Comparison of ENCODE assay signal across 22 mouse cellular contexts in genomic region chr3:41686396-41686795, GRCm38 (mm10). TPM values are rescaled to one million over a fixed set of nuclear protein-coding genes. Genes with fewer than 3 reads are reported as not detected.
DNase-seq lines count a peak whose midpoint lies in the region; ATAC-seq and TF ChIP-seq lines count a peak whose summit lies in the region.
"Had no signal": no experiment of that assay in that cellular context is flagged by ENCODE, and none has a peak within 500 bp of the region (broad histone marks: within the 10 kb centered on the region; RNA-seq: fewer than 3 reads in every experiment).

No protein-coding gene starts in this region.

- H3K9me3 ChIP-seq in lung, embryonic 14.5 days (ENCODE audit: low read depth, low read length), result no peaks in the 10 kb centered on the region
- no peaks in the 10 kb centered on the region for H3K9me3 ChIP-seq in liver, embryonic 11.5 days (ENCODE audit: control insufficient read depth, low read length)
- H3K9me3 ChIP-seq: embryonic facial prominence, embryonic 12.5 days; forebrain, embryonic 12.5 days; heart, embryonic 13.5 days; hindbrain, embryonic 15.5 days had no signal

- H3K27me3 ChIP-seq in lung, embryonic 14.5 days (ENCODE audit: insufficient read depth, low read length), result no peaks in the 10 kb centered on the region
- H3K27me3 ChIP-seq in liver, embryonic 11.5 days (replicated peaks; ENCODE audit: control insufficient read depth, insufficient read depth, low read length), result no peaks in the 10 kb centered on the region
- H3K27me3 ChIP-seq: CH12.LX; embryonic facial prominence, embryonic 12.5 days; forebrain, embryonic 12.5 days; heart, embryonic 13.5 days; hindbrain, embryonic 15.5 days had no signal

- no peak overlapping the region for H3K4me2 ChIP-seq in lung, embryonic 14.5 days
- no peak overlapping the region for H3K4me2 ChIP-seq in liver, embryonic 11.5 days
- H3K4me2 ChIP-seq: embryonic facial prominence, embryonic 12.5 days; forebrain, embryonic 12.5 days; heart, embryonic 13.5 days; hindbrain, embryonic 15.5 days had no signal

- no peak overlapping the region for H3K9ac ChIP-seq in lung, embryonic 14.5 days
- H3K9ac ChIP-seq in liver, embryonic 11.5 days (ENCODE audit: low read depth, low read length), result no peak overlapping the region
- H3K9ac ChIP-seq: embryonic facial prominence, embryonic 12.5 days; forebrain, embryonic 12.5 days; heart, embryonic 13.5 days; hindbrain, embryonic 15.5 days had no signal

- ATAC-seq in lung, embryonic 14.5 days (ENCODE audit: insufficient read depth), result no peak
- no peak for ATAC-seq in liver, embryonic 11.5 days (replicated peaks; ENCODE audit: low FRiP score)
- ATAC-seq: forebrain, embryonic 16.5 days; intestine, embryonic 16.5 days had no signal

- no peak overlapping the region for H3K27ac ChIP-seq in lung, embryonic 14.5 days (ENCODE audit: low read depth)
- no peak overlapping the region for H3K27ac ChIP-seq in liver, embryonic 11.5 days (ENCODE audit: low read depth, low read length)
- H3K27ac ChIP-seq: embryonic facial prominence, embryonic 12.5 days; forebrain, embryonic 12.5 days; gastrocnemius, adult 2 months; heart, embryonic 13.5 days; hindbrain, embryonic 15.5 days had no signal

- peak; percentile 19 to 70 for DNase-seq in adrenal gland, adult (ENCODE audit: inconsistent age in 2 of 2, low spot score in 1 of 2)
- no peak for DNase-seq in adrenal gland, postnatal 4 days (ENCODE audit: low spot score in 2 of 2)
- DNase-seq in lung, embryonic 14.5 days, result peak; percentile 44
- no peak for DNase-seq in lung, adult 18-20 months
- DNase-seq in adrenal gland, postnatal 10 days, result peak; percentile 11
- no peak for DNase-seq in liver, embryonic 11.5 days (ENCODE audit: low spot score)
- no peak for DNase-seq in right cerebral cortex, adult 2 months (ENCODE audit: low spot score in 2 of 2)
- DNase-seq: cerebellum, adult 11 months; cerebellum, adult 8-10 months; cerebellum, postnatal 14 days; embryo, embryonic 11 days; gastrocnemius, adult 2 months; gastrocnemius, postnatal 25 days; heart, postnatal 36 days; kidney, adult 2 months had no signal

- no peaks in the 10 kb centered on the region for H3K4me1 ChIP-seq in lung, embryonic 14.5 days (ENCODE audit: insufficient read depth)
- no peaks in the 10 kb centered on the region for H3K4me1 ChIP-seq in liver, embryonic 11.5 days (replicated peaks; ENCODE audit: control insufficient read depth, insufficient read depth, low read length)
- H3K4me1 ChIP-seq: embryonic facial prominence, embryonic 12.5 days; forebrain, embryonic 12.5 days; heart, embryonic 13.5 days; hindbrain, embryonic 15.5 days had no signal

- WGBS in lung, embryonic 14.5 days, result 48% methylated on average over 2 of the region's 2 CpGs
- 74% methylated on average over 2 of the region's 2 CpGs for WGBS in liver, embryonic 11.5 days

- H3K4me3 ChIP-seq in lung, embryonic 14.5 days (ENCODE audit: low read depth, low read length), result no peak overlapping the region
- H3K4me3 ChIP-seq in liver, embryonic 11.5 days (ENCODE audit: low read depth, low read length), result no peak overlapping the region
- H3K4me3 ChIP-seq: embryonic facial prominence, embryonic 12.5 days; forebrain, embryonic 12.5 days; gastrocnemius, adult 2 months; heart, embryonic 13.5 days; hindbrain, embryonic 15.5 days had no signal

- TF ChIP-seq CTCF in lung, embryonic 14.5 days (IDR thresholded peaks at IDR 0.05; ENCODE audit: low read depth), result no peak

- 0 out of 2 replicates have a peak, but pooled peaks cover 3% of the 10 kb centered on the region for H3K36me3 ChIP-seq in lung, embryonic 14.5 days (ENCODE audit: insufficient read depth)
- H3K36me3 ChIP-seq in liver, embryonic 11.5 days (ENCODE audit: control insufficient read depth, insufficient read depth, low read length), result no peaks in the 10 kb centered on the region
- H3K36me3 ChIP-seq: forebrain, embryonic 12.5 days had no signal

RNA-seq across cellular contexts. Expression of gene Sclt1, which starts 55.9 kb away (rescaled TPM):
- total RNA-seq in adrenal gland, postnatal 4 days (2021), result 10 to 100 TPM; 18.7 to 19.2 TPM
- 21.6 and 22.5 TPM in 2 replicates for polyA plus RNA-seq in lung, embryonic 14.5 days (2014; fragmentation: Nextera tagmentation; extraction: Ambion mirVana)
- 10 to 100 TPM in 1 of 2 experiments, 1 to 10 TPM in 1; 9.8 to 15.1 TPM for total RNA-seq in adrenal gland, postnatal 10 days (2021)
- polyA plus RNA-seq in liver, embryonic 11.5 days (2014; fragmentation: Nextera tagmentation; extraction: Ambion mirVana), result 13.2 and 13.4 TPM in 2 replicates

RNA-seq across cellular contexts. Expression of gene D3Ertd751e, which starts 56.0 kb away (rescaled TPM):
- total RNA-seq in adrenal gland, postnatal 4 days (2021), result 10 to 100 TPM; 17.6 to 19.2 TPM
- polyA plus RNA-seq in lung, embryonic 14.5 days (2014; fragmentation: Nextera tagmentation; extraction: Ambion mirVana), result 17.0 and 18.4 TPM in 2 replicates
- total RNA-seq in adrenal gland, postnatal 10 days (2021), result 10 to 100 TPM; 11.5 to 15.6 TPM
- 13.2 and 18.2 TPM in 2 replicates for polyA plus RNA-seq in liver, embryonic 11.5 days (2014; fragmentation: Nextera tagmentation; extraction: Ambion mirVana)

Comparison
In these comparisons a context has a peak if more than half of its experiments do, and no peak if none do; other contexts are left out.
1. DNase-seq: peak in adrenal gland, adult (2 of 2), lung, embryonic 14.5 days (single experiment) and adrenal gland, postnatal 10 days (single experiment); none in adrenal gland, postnatal 4 days (0 of 2), lung, adult 18-20 months (0 of 2), liver, embryonic 11.5 days (single experiment) and right cerebral cortex, adult 2 months (0 of 2).